Mouse (Mus musculus): ENCODE measurements at regions not wholly inside any gene's neighbourhood (a gene's known extent, or its start where the extent isn't known, plus 50 kb on each side); places are given as distances from the start of the nearest gene placed in this dataset.

- ATAC-seq (ENCODE audit: low FRiP score) (no peak), DNase-seq (ENCODE audit: low spot score) (no peak)
- no peaks in the 10 kb centered on the region for H3K9me3 ChIP-seq (ENCODE audit: control insufficient read depth, low read length)
- 85% methylated on average over 9 of the region's 9 CpGs for WGBS
- H3K27me3 ChIP-seq (ENCODE audit: control insufficient read depth, insufficient read depth, low read length) = no peaks in the 10 kb centered on the region
- H3K36me3 ChIP-seq (ENCODE audit: control insufficient read depth, insufficient read depth, low read length) = no peaks in the 10 kb centered on the region
- H3K4me3 ChIP-seq (ENCODE audit: low read depth, low read length) = no peak overlapping the region
- H3K4me1 ChIP-seq (replicated peaks; ENCODE audit: control insufficient read depth, insufficient read depth, low read length) = no peaks in the 10 kb centered on the region
- H3K9ac ChIP-seq (ENCODE audit: low read depth, low read length) = no peak overlapping the region
- no peak overlapping the region for H3K4me2 ChIP-seq (replicated peaks; ENCODE audit: low read depth, low read length)
- H3K27ac ChIP-seq (ENCODE audit: low read depth, low read length) = no peak overlapping the region
Measured at GRCm38 (mm10) chr4:100717601-100718000, 58.9 kb upstream of the Cachd1 start.

- peak; percentile 64 for DNase-seq (ENCODE audit: low spot score)
- Histone ChIP-seq H3K27me3 (ENCODE audit: control insufficient read depth, insufficient read depth, low read length) (no peaks in the 10 kb centered on the region), H3K4me2 (replicated peaks; ENCODE audit: low read depth, low read length) (no peak overlapping the region), H3K27ac (ENCODE audit: low read depth, low read length) (no peak overlapping the region), H3K4me1 (replicated peaks; ENCODE audit: control insufficient read depth, insufficient read depth, low read length) (peaks cover 2% of the 10 kb centered on the region; the same call in 1 of the 2 replicates), H3K9ac (ENCODE audit: low read depth, low read length) (no peak overlapping the region), H3K36me3 (ENCODE audit: control insufficient read depth, insufficient read depth, low read length) (no peaks in the 10 kb centered on the region), H3K4me3 (ENCODE audit: low read depth, low read length) (no peak overlapping the region), H3K9me3 (ENCODE audit: control insufficient read depth, low read length) (no peaks in the 10 kb centered on the region)
- 18% methylated on average over 9 of the region's 9 CpGs for WGBS
- ATAC-seq (ENCODE audit: low FRiP score) = no peak
Measured at GRCm38 (mm10) chr4:100722532-100722931, 53.9 kb upstream of the Cachd1 start.

GRCm38 (mm10) chr4:100723053-100723452 lies 53.4 kb upstream of the Cachd1 start:
- no peaks in the 10 kb centered on the region for H3K36me3 ChIP-seq (ENCODE audit: control insufficient read depth, insufficient read depth, low read length)

GRCm38 (mm10) chr4:100725811-100726210 lies 50.7 kb upstream of the Cachd1 start:
- no peak overlapping the region for H3K27ac ChIP-seq (ENCODE audit: low read depth, low read length)
- H3K9me3 ChIP-seq (ENCODE audit: control insufficient read depth, low read length) = no peaks in the 10 kb centered on the region
- H3K36me3 ChIP-seq (ENCODE audit: control insufficient read depth, insufficient read depth, low read length) = no peaks in the 10 kb centered on the region
- no peak overlapping the region for H3K4me2 ChIP-seq (replicated peaks; ENCODE audit: low read depth, low read length)
- no peaks in the 10 kb centered on the region for H3K27me3 ChIP-seq (ENCODE audit: control insufficient read depth, insufficient read depth, low read length)
- H3K9ac ChIP-seq (ENCODE audit: low read depth, low read length) = no peak overlapping the region
- DNase-seq (ENCODE audit: low spot score) = no peak
- no peak for ATAC-seq (ENCODE audit: low FRiP score)
- peaks cover 2% of the 10 kb centered on the region; the same call in 1 of the 2 replicates for H3K4me1 ChIP-seq (replicated peaks; ENCODE audit: control insufficient read depth, insufficient read depth, low read length)
- H3K4me3 ChIP-seq (ENCODE audit: low read depth, low read length) = no peak overlapping the region
- WGBS = 87% methylated on average over 7 of the region's 7 CpGs

More at GRCm38 (mm10) chr4:100723053-100723452, 53.4 kb upstream of the Cachd1 start:
- H3K4me1 ChIP-seq (replicated peaks; ENCODE audit: control insufficient read depth, insufficient read depth, low read length) = peaks cover 2% of the 10 kb centered on the region; the same call in 1 of the 2 replicates
- ATAC-seq (ENCODE audit: low FRiP score) (no peak), DNase-seq (ENCODE audit: low spot score) (no peak)
- H3K9me3 ChIP-seq (ENCODE audit: control insufficient read depth, low read length) = no peaks in the 10 kb centered on the region
- no peak overlapping the region for H3K9ac ChIP-seq (ENCODE audit: low read depth, low read length)
- no peaks in the 10 kb centered on the region for H3K27me3 ChIP-seq (ENCODE audit: control insufficient read depth, insufficient read depth, low read length)
- no peak overlapping the region for H3K27ac ChIP-seq (ENCODE audit: low read depth, low read length)
- H3K4me3 ChIP-seq (ENCODE audit: low read depth, low read length) = no peak overlapping the region
- no peak overlapping the region for H3K4me2 ChIP-seq (replicated peaks; ENCODE audit: low read depth, low read length)
- 80% methylated on average over 5 of the region's 5 CpGs for WGBS

GRCm38 (mm10) chr4:100726496-100726895 lies 50.0 kb upstream of the Cachd1 start:
- Histone ChIP-seq H3K27me3 (ENCODE audit: control insufficient read depth, insufficient read depth, low read length) (no peaks in the 10 kb centered on the region), H3K36me3 (ENCODE audit: control insufficient read depth, insufficient read depth, low read length) (no peaks in the 10 kb centered on the region), H3K4me3 (ENCODE audit: low read depth, low read length) (no peak overlapping the region), H3K27ac (ENCODE audit: low read depth, low read length) (no peak overlapping the region), H3K4me1 (replicated peaks; ENCODE audit: control insufficient read depth, insufficient read depth, low read length) (peaks cover 2% of the 10 kb centered on the region; the same call in 1 of the 2 replicates), H3K9ac (ENCODE audit: low read depth, low read length) (no peak overlapping the region), H3K9me3 (ENCODE audit: control insufficient read depth, low read length) (no peaks in the 10 kb centered on the region), H3K4me2 (replicated peaks; ENCODE audit: low read depth, low read length) (no peak overlapping the region)
- WGBS = 44% methylated on average over 6 of the region's 6 CpGs
- no peak for DNase-seq (ENCODE audit: low spot score)
- ATAC-seq (ENCODE audit: low FRiP score) = no peak

Measured in hindbrain, embryonic 11.5 days (tissue).